Mouse (Mus musculus): ENCODE measurements around the gene Qrich1. TPM values are rescaled to one million over a fixed set of nuclear protein-coding genes. Genes with fewer than 3 reads are reported as not detected.
A peak's percentile ranks its signal among the peaks of the same experiment; 100 is the strongest.

Gene Qrich1
- total RNA-seq, 2 experiments from 2014 or later, result 140 TPM

DNA sequence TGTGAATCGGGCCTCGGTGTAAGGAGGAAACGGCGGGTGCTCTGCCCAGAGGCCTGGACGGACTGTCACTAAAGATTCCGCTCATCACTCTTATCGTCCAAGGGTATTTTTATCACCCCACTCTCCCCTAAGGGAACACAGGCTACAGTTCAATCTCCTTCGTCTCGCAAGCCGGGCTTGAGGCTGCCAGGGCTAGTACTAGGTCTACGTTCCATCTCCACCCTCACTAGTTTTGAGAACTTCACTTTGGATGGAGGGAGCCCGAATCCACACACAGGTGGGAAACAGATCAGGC, 25.4 kb upstream of the Qrich1 start:
- DNase-seq (ENCODE audit: low spot score in 2 of 2), result no peak

DNA sequence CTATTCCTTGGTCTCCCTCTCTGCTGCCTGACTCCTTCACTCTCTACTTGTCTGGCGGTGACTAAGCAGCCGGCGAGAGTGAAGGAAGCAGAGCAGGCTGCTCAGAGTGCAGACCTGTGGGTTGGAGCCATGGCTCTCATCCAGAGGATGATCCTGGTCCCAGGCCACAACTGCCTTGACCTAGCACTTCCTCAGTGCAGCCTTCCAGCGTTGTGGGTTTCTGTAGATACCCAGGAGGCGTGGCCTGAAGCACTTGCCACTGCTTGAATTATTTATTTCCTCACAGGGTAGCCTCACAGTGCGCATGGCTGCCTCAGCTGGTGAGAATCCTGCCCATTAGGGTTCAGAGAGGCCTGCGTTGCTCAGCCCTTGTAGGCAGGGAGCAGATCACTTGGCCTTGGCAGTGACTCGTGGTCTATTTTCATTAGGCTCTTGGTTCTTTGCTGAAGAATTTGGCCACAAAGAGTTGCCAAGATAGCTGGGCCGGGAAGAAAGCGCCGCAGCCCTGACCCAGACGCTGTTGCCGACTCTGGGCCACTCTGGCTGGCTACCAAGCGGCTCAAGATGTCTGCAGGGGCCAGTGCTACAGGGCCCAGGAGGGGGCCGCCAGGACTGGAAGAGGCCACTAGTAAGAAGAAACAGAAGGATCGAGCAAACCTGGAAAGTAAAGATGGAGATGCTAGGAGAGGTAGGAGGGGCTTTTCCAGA, 24.4 kb upstream of the Qrich1 start:
- DNase-seq (ENCODE audit: low spot score in 2 of 2), result no peak

DNA sequence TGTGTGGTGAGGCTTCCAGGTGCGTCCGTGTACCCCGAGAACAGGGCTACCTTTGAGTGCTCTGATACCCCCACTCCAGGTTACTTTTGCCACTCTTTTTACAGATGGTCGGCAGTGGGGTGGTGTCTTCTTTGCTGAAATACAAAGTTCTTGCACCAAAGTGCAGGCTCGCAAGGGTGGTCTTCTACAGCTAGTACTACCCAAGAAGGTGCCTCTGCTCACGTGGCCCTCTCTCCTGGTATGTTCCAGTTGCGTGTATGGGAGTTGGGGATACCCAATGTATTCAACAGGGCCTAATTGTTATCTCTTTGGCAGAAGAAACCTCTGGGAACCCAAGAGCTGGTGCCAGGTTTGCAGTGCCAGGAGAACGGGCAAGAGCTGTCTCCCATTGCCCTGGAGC, 23.4 kb upstream of the Qrich1 start:
- DNase-seq (ENCODE audit: low spot score in 2 of 2), result no peak

DNA sequence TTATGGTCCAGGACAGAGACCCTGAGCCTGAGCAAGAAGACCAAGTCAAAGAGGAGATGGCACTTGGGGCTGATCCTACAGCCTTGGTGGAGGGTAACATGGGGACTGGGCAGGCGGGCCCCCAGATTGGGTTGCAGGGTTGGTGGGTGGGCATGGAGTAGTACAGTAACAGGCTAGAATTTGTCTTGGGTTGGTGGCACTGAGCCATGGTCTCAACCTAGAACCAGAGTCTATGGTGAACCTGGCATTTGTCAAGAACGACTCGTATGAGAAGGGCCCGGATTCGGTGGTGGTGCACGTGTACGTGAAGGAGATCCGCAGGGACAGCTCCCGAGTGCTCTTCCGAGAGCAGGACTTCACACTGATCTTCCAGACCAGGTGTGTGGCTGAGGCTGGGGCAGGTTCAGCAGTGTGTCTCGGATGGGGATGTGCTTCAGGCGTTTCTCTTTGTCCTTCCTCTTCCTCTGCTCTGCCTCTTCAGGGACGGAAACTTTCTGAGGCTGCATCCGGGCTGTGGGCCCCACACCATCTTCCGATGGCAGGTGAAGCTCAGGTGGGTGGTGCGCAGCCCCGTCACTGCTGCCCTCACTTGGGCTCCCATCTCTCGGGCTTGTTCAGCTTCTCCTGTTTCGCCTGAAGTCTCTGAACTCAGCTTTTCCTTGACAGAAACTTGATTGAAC, 22.3 kb upstream of the Qrich1 start:
- DNase-seq (ENCODE audit: low spot score in 2 of 2), result no peak

DNA sequence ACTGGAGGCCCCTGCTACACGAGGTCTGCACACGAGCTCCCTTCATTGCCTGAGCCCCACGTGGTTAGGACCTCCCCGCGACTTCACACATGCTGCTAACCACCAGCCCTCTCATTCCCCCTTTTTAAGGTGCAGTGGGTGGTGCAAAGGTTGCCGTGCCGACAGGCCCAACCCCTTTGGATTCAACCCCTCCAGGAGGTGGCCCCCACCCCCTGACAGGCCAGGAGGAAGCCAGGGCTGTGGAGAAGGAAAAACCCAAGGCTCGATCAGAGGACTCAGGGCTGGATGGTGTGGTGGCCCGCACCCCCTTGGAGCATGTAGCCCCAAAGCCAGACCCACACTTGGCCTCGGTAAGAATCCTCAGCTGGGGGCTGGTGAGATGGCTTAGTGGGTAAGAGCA, 21.7 kb upstream of the Qrich1 start:
- DNase-seq (ENCODE audit: low spot score in 2 of 2), result no peak

DNA sequence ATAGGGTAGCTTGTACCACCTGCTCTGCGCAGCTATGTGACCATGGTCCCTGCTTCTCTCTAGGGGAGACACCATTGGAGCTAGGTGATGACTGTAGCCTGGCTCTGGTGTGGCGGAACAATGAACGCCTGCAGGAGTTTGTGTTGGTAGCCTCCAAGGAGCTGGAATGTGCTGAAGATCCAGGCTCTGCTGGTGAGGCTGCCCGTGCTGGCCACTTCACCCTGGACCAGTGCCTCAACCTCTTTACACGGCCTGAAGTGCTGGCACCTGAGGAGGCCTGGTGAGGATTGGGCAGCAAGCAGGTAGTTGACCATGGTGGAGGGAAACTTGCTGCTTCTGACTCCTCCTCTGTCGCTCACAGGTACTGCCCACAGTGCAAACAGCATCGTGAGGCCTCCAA, 17.4 kb upstream of the Qrich1 start:
- no peak for DNase-seq (ENCODE audit: low spot score in 2 of 2)

DNA sequence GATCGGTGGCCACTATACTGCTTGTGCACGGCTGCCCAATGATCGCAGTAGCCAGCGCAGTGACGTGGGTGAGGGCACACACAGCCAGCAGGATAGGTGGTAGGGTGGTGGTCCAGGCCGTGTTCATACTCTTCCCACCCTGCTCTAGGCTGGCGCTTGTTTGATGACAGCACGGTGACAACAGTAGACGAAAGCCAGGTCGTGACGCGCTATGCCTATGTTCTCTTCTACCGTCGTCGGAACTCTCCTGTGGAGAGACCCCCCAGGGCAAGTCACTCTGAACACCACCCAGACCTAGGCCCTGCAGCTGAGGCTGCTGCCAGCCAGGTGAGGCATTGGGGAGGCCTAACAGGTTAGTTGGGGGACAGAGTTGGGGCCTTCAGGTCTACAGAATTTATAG, 16.7 kb upstream of the Qrich1 start:
- no peak for DNase-seq (ENCODE audit: low spot score in 2 of 2)

DNA sequence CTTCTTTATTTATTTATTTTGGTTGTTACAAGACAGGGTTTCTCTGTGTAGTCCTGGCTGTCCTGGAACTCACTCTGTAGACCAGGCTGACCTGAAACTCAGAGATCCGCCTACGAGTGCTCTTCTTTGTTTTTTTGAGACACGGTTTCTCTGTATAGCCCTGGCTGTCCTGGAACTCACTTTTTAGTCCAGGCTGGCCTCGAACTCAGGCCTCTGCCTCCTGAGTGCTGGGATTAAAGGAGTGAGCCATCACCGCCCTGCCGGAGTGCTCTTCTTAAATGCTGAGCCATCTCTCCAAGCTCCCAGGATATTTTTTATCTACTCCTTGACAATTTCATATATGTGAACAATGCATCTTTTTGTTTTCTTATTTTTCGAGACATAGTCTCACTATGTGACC, 9.7 kb upstream of the Qrich1 start:
- no peak for DNase-seq (ENCODE audit: low spot score in 2 of 2)

DNA sequence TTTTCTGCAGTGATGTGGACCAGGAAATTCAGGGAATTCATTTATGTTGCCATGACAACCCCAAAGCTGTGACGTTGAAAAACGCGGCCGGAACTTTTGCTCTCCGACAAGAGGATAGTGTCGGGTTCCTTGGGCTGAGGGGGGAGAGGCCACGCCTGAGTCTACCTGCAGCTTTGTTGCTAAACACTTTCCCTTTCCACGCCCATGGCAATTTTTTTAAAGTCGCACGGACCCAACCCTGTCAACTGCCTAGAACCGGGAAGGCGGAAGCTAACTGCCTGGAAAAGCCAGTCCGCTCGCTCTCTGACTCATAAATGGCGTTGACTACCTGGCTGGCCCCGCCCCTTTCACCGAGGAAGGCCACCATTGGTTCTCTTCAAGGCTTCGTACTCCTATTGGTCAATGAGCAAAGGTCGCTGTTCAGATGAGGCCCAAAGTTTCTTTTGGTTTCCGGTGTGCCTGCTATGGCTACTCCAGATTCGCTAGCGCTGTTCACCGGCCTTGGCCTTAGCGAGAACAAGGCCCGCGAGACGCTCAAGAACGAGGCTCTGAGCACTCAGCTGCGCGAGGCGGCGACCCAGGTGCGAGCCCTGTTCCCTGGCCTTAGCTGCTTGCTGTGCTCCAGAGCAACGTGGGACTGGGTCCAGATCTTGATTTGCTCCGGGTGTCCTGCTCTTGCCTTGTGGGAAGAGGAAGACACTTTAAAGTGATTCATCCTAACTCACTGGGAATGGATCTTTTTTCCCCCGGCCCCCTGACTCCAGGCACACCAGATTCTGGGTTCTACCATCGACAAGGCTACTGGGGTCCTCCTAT, 8.8 kb upstream of the Qrich1 start, which contains the start of gene Qars:
Gene Qars, plus strand, starts transcription at position 88 of the 816 bp plus-strand sequence.
- peak; percentile 90 to 93 for DNase-seq (ENCODE audit: low spot score in 2 of 2)

DNA sequence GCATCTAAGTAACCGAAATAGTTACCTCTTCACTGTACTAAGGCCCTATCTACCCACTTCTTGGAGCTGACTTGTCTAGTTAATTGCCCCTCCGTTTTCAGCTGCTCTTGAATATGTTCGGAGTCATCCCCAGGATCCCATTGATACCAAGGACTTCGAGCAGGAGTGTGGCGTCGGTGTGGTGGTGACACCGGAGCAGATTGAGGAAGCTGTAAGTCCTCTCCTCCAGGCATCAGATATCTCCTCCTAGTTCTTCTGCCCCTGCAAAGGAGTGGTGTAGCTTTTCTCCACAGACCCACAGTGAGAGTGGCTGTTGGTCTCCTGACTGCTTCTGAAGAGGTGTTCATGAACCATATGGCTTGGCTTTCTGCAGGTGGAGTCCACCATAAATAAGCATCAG, 7.8 kb upstream of the Qrich1 start:
- DNase-seq (ENCODE audit: low spot score in 2 of 2), result no peak

DNA sequence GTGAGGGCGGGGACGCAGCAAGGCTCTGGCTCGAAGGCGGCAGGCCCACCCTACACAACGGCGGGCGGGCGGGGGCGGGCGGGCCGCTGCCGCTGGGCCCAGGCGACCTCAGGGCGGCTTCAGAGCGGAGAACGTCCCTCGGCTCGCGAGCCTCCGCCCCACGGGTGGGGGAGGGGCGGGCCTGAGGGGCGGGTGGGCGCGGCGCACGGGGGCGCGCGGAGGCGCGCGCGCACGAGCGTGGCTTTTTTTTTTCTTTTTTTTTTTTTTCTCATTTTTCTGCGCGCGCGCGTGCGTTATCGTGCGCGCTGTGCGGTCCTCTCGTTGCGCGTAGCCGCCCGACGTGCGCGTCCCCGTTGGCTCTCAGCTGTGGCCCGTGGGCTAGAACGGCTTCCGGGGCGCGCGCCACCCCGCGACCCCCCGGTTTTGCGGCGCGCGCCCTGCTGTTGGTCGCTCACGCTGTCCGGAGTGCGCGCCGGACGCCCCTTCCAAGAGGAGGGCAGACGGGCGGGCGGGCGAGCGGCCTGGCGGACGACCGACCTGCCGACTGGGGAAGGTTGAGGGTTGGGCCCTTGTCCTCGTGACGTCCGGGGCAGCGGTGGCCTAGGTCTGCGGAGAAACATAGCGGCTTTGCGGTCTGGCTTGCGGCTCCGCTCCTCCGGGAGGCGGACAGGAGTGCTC, 786 bp downstream of the Qrich1 start:
- DNase-seq (ENCODE audit: low spot score in 2 of 2), result peak; percentile 73 to 89

DNA sequence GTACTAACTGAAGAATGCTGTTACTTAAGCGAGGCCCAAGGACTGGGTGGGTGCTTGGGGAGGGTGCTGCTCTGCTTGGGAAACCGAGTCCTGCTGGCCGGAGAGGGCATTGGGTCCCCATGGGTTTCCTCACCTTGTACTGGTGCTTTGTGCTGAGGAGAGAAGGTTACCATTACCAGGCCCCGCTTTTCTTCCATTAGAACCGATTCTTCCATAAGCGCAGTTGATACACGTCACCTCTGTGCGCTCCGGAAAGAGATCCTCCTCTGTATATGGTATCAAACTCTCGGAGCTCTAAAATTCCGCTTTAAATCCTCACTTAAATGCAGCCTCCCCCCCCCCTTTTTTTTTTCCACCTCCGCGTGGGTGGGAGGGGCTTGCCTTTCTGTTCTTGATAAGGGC, 1.3 kb downstream of the Qrich1 start:
- DNase-seq (ENCODE audit: low spot score in 2 of 2), result peak; percentile 31 to 34

DNA sequence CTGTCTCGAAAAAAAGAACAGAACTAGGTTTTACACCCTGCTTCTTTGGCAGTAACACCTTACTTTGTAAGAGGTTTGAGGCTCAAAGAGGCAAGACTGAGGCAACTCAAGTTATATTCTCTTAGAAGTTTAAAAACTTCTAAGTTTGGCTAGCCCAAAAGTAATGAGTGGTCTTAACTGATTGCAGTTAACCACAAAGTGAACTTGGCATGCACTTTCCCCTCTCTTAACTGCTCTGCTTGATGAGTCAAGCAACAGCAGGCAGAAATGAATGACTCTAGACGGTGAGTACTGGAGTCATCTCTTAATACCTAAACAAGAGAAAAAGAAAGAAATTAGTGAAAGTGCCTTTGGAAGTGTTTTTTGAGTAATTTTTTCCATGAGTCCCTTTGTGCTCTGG, 5.0 kb downstream of the Qrich1 start:
- DNase-seq (ENCODE audit: low spot score in 2 of 2), result no peak

DNA sequence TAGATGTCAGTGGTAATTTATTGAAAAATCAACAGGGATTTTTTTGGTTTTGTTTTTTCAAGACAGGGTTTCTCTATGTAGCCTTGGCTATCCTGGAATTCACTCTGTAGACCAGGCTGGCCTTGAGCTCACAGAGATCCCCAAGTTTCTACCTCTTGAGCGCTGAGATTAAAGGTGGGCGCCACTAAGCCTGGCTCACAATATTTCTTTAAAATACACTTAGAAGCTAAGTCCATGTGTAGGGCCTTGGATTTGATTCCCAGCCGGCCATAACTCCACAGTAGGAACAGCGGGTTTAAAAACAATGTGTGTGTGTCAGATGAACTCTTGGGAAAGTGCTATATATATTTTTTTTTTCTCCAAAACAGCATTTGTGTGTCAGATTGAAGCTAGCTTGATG, 6.7 kb downstream of the Qrich1 start:
- no peak for DNase-seq (ENCODE audit: low spot score in 2 of 2)

DNA sequence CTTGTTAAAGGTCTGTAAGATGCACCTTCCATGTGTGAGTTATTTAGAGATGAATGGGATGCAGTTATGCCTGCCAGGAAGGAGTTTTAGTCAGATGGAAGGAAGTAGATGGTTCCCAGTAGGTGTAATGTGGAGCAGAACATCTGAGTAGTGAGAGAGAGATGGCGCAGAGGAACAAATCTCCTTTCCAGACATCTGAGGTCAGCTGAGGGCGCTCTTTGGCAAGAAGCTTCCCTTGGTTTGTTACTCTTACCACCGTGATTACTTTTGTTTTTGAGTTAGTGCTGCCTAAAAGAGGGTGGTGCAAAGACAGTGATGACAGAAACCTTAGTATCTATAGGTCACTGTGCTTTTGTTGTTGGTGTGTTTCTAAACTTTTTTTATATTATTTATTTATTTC, 8.8 kb downstream of the Qrich1 start:
- DNase-seq (ENCODE audit: low spot score in 2 of 2), result no peak

DNA sequence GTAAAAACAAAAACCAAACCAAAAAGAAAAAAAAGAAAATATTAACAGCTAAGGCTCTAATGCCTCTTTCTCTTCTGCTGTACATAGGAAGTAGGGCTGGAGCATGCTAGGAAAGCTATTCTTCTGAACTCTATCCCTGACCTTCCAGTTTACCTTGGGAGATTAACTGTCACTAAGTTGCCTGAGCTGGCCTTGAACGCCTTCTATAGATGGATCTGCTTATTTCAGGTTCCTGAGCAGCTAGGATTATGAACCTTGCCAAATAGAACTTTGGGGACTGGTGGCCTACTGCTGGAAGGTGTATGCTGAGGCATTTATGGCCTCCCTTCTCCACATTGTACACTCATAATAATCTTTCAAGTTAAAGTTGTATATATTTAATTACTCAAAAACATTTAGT, 14.3 kb downstream of the Qrich1 start:
- no peak for DNase-seq (ENCODE audit: low spot score in 2 of 2)

DNA sequence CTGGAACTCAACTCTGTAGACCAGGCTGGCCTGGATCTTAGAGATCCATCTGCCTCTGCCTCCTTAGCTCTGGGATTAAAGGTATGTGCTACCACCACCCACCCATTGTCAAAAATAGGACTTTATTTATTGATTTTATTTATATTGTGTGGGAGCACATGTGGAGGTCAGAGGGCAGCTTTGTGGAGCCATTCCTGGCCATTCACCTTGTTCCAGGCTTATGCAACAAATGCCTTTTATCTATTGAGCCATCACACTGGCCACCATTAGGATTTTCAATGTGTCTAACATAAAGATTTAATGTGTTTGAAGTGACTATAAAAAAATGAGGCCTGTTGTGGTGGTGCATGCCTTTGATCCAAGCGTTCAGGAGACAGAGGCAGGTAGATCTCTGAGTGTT, 14.9 kb downstream of the Qrich1 start:
- no peak for DNase-seq (ENCODE audit: low spot score in 2 of 2)

DNA sequence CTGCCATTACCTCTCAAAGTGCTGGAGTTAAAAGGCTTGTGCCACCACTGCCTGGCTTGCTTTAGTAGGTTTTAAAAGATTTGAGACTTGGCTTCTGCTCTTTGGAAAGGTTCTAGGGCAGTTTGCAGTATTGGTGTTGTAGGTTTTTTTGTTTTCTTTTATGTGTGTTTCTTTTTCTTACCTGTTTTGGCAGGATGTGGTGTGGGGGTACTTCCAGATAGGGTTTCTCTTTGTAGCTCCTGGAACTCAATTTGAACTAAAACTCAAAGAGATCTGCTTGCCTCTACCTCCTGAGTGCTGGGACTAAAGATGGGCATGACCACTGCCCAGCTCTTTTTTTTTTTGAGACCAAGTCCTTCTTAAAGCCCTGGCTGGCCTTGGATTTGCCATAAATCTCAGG, 24.2 kb downstream of the Qrich1 start:
- DNase-seq (ENCODE audit: low spot score in 2 of 2), result no peak

DNA sequence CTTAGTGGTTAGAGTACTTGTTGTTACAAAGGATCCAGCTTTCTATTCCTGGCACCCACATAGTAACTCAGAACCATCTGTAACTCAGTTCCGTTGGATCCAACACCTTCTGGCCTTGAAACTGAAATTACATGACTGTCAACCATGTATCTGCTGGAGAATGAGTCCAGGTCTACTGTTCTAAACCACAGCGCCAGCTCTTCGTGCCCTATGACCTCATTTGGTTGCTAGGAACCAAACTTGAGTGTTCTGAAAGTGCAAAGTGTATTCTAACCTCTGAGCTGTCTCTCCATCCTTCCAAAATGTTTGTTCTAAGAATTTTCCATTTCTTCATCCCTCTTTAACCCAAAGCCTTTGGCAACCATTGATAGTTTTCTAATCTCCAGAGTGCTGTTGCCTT, 29.4 kb downstream of the Qrich1 start:
- no peak for DNase-seq (ENCODE audit: low spot score in 2 of 2)

DNA sequence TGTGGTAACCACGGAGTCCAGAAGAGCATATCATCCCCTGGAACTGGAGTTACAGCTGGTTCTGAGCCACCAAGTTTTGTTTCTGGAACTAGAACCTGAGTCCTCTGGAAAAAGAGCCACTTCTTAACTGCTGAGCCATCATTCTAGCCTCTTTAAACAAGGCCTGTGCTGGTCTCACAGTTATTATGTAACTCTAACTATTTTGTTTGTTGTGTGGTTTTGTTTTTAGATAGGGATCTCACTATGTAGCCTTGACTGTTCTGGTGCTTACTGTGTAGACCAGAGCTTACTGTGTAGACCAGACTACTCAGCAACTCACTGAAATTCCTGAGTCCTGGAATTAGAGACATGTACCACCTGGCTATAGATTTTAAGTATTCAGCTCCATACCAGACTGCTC, 30.3 kb downstream of the Qrich1 start:
- no peak for DNase-seq (ENCODE audit: low spot score in 2 of 2)

DNA sequence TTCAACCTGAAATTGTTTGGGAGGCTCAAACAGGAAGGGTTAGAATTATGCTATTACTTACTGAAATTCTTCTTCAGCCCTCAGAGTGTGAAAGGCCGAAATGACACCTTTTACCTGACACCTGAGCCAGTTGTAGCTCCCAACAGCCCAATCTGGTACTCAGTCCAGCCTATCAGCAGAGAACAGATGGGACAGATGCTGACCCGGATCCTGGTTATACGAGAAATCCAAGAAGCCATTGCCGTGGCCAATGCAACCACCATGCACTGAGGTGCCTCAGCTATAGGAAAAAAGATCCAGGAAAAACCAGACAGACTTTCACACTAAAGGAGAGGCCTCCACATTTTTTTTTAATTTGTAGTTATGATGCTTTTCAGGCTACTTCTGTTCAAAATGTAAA, 42.6 kb downstream of the Qrich1 start:
- DNase-seq (ENCODE audit: low spot score in 2 of 2), result no peak
